Mouse (Mus musculus): ENCODE measurements around the gene Zscan12. TPM values are rescaled to one million over a fixed set of nuclear protein-coding genes. Genes with fewer than 3 reads are reported as not detected.
"Not testable (repeated sequence)": the region's sequence is repeated elsewhere in the genome, so short reads cannot be mapped to it uniquely, and the experiment has no call there.

The Zscan12 gene
- polyA plus RNA-seq, 1 experiment from 2014 or later: 13.9 TPM

DNA sequence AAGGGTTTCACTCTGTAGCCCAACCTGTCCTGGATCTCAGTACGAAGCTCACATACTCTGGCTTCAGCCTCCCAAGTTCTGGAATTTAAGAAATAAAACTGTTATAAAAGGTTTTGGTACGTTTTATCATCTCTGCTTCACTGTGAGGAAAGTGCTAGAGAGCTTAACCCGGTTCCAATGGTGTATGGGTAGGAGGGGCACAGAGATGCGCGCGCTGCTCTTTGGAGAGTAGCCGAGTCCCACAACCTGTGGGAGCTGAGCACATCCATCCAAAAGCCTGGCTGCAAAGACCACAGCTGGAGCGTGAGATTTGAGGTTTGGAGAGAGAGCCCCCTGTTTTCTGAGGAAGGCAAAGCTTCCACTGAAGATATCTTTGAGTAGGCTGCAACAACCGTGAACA lies 35.2 kb upstream of the Zscan12 start:
- Histone ChIP-seq H3K27ac (ENCODE audit: low read length) (no peak overlapping the region), H3K4me1 (ENCODE audit: insufficient read depth, low read length) (peaks cover 9% of the 10 kb centered on the region; the same call in 1 of the 2 replicates), H3K27me3 (ENCODE audit: insufficient read depth, low read length) (no peaks in the 10 kb centered on the region), H3K9me3 (ENCODE audit: low read length) (no peaks in the 10 kb centered on the region), H3K4me2 (replicated peaks; ENCODE audit: low read depth, low read length) (peak overlapping the region; percentile 69), H3K9ac (replicated peaks; ENCODE audit: low read length) (peak overlapping the region; percentile 42), H3K36me3 (ENCODE audit: insufficient read depth, low read length) (no peaks in the 10 kb centered on the region), H3K4me3 (ENCODE audit: low read length) (peak overlapping the region; percentile 53)
- ATAC-seq (ENCODE audit: low FRiP score, low TSS enrichment): peak; percentile 79; the same call in 1 of the 2 replicates
- 2% methylated on average over 9 of the region's 9 CpGs for WGBS

DNA sequence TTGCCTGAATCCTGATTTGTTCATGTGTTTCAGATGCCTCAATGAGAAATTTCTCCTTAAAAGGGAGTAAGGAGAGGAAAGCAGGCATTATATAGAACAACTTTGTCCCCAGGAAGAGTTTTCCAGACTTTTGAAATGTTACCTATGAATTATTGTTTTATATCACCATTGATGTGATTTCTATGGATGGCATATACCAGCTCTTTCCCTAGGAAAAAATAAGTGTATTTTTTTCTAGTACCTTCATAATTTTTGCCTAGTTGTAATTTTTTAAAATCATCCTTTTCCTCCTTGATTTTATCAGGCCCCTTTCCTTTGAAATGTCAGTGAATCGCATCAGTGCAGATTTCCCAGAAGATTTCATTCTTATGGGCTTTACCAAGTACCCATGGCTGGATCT lies 16.0 kb upstream of the Zscan12 start, which contains the start of gene Olfr1367:
Gene Olfr1367, plus strand, starts transcription at position 301 of the 400 bp plus-strand sequence.
- no peak for ATAC-seq (ENCODE audit: low FRiP score, low TSS enrichment)
- no peak within 1 kb of the TSS for H3K4me2 ChIP-seq (replicated peaks; ENCODE audit: low read depth, low read length)
- WGBS: 85% methylated on average over 1 of the region's 1 CpGs
- no peaks in the 10 kb centered on the region for H3K9me3 ChIP-seq (ENCODE audit: low read length)
- H3K36me3 ChIP-seq (ENCODE audit: insufficient read depth, low read length): no peaks in the 10 kb centered on the region
- no peak within 1 kb of the TSS for H3K9ac ChIP-seq (replicated peaks; ENCODE audit: low read length)
- H3K27me3 ChIP-seq (ENCODE audit: insufficient read depth, low read length): no peaks in the 10 kb centered on the region
- no peak within 1 kb of the TSS for H3K27ac ChIP-seq (ENCODE audit: low read length)
- H3K4me3 ChIP-seq (ENCODE audit: low read length): no peak within 1 kb of the TSS
- H3K4me1 ChIP-seq (ENCODE audit: insufficient read depth, low read length): no peaks in the 10 kb centered on the region

DNA sequence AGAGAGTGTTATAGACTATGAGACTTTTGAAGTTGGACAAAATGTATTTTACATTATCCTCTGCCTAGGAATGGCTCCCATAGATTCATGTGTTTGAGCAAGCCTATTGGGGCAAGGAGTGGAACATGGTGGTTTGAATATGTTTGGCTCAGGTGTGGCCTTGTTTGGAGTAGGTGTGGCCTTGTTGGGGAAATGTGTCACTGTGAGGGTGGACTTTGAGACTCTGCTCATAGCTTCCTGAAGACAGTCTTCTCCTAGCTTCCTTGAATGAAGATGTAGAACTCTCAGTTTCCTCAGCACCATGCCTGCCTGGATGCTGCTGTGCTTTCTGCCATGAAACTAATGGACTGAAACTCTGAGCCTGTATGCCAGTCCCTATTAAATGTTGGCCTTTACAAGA lies 12.0 kb upstream of the Zscan12 start:
- H3K9ac ChIP-seq (replicated peaks; ENCODE audit: low read length): no peak overlapping the region
- no peak overlapping the region for H3K4me2 ChIP-seq (replicated peaks; ENCODE audit: low read depth, low read length)
- H3K27me3 ChIP-seq (ENCODE audit: insufficient read depth, low read length): no peaks in the 10 kb centered on the region
- H3K27ac ChIP-seq (ENCODE audit: low read length): no peak overlapping the region
- no peaks in the 10 kb centered on the region for H3K9me3 ChIP-seq (ENCODE audit: low read length)
- no peaks in the 10 kb centered on the region for H3K4me1 ChIP-seq (ENCODE audit: insufficient read depth, low read length)
- no peaks in the 10 kb centered on the region for H3K36me3 ChIP-seq (ENCODE audit: insufficient read depth, low read length)
- ATAC-seq (ENCODE audit: low FRiP score, low TSS enrichment): no peak
- no peak overlapping the region for H3K4me3 ChIP-seq (ENCODE audit: low read length)

DNA sequence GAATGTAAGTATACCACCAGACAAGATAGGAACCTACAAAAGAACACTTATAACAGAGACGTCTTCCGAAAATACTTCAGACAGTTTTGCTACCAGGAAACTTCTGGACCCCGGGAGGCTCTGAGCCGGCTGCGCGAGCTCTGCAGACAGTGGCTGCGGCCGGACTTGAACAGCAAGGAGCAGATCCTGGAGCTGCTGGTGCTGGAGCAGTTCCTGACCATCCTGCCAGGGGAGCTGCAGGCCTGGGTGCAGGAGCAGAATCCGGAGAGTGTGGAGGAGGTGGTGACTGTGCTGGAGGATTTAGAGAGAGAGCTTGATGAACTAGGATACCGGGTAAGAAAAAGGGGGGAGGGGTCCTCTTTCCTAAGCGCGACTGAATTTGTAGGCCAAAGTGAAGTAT lies 1.1 kb downstream of the Zscan12 start:
- Histone ChIP-seq H3K9ac (replicated peaks; ENCODE audit: low read length) (peak overlapping the region; percentile 41), H3K4me1 (ENCODE audit: insufficient read depth, low read length) (peaks cover 19% of the 10 kb centered on the region), H3K27me3 (ENCODE audit: insufficient read depth, low read length) (no peaks in the 10 kb centered on the region), H3K4me2 (replicated peaks; ENCODE audit: low read depth, low read length) (peak overlapping the region; percentile 71), H3K36me3 (ENCODE audit: insufficient read depth, low read length) (peaks cover 11% of the 10 kb centered on the region), H3K4me3 (ENCODE audit: low read length) (peak overlapping the region; percentile 89), H3K27ac (ENCODE audit: low read length) (no peak overlapping the region), H3K9me3 (ENCODE audit: low read length) (no peaks in the 10 kb centered on the region)
- ATAC-seq (ENCODE audit: low FRiP score, low TSS enrichment): no peak
- WGBS: 69% methylated on average over 12 of the region's 12 CpGs

DNA sequence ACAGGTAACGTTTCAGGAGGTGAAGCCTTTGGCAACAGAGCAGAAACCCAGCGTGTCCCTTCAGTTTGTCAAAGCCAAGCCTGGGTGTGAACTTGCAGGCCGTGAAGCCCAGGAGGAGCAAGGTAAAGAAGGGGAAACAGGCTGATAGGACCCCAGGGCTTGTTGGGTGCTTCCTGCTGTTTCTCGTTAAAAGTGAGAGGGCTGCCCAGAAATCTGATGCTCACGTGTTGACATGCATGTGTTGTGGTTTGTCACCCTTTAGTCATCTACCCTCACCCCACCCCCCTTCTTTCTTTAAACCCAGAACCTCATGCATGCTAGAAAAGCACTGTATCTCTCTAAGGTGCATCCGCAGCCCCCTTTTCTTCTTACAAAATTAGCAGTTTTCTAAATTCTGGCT lies 4.0 kb downstream of the Zscan12 start:
- peaks cover 34% of the 10 kb centered on the region for H3K36me3 ChIP-seq (ENCODE audit: insufficient read depth, low read length)
- H3K9me3 ChIP-seq (ENCODE audit: low read length): no peaks in the 10 kb centered on the region
- H3K27ac ChIP-seq (ENCODE audit: low read length): no peak overlapping the region
- no peak for ATAC-seq (ENCODE audit: low FRiP score, low TSS enrichment)
- peaks cover 19% of the 10 kb centered on the region for H3K4me1 ChIP-seq (ENCODE audit: insufficient read depth, low read length)
- 86% methylated on average over 6 of the region's 6 CpGs for WGBS
- H3K27me3 ChIP-seq (ENCODE audit: insufficient read depth, low read length): no peaks in the 10 kb centered on the region
- no peak overlapping the region for H3K4me3 ChIP-seq (ENCODE audit: low read length)
- H3K9ac ChIP-seq (replicated peaks; ENCODE audit: low read length): no peak overlapping the region
- no peak overlapping the region for H3K4me2 ChIP-seq (replicated peaks; ENCODE audit: low read depth, low read length)

DNA sequence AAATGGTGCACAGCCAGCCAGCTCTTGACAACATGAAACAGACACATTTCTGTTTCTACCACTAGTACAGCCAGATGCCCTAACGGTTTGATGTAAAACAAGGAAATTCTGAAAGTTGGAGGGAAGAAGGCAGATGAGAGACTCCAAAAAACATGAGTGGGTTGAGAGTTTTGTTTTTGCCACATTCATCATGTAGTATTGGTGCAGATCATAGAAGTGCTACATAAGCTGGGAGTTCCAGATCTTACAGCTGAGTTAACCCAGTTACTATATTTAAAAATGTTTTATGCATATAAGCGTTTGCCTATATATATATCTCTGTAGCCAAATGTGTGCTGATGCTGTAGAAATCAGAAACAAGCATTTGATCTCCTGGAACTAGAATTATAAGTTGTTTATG lies 10.1 kb downstream of the Zscan12 start:
- H3K27ac ChIP-seq (ENCODE audit: low read length): no peak overlapping the region
- no peaks in the 10 kb centered on the region for H3K4me1 ChIP-seq (ENCODE audit: insufficient read depth, low read length)
- H3K4me2 ChIP-seq (replicated peaks; ENCODE audit: low read depth, low read length): no peak overlapping the region
- 89% methylated on average over 2 of the region's 2 CpGs for WGBS
- peaks cover 28% of the 10 kb centered on the region for H3K36me3 ChIP-seq (ENCODE audit: insufficient read depth, low read length)
- H3K4me3 ChIP-seq (ENCODE audit: low read length): no peak overlapping the region
- H3K27me3 ChIP-seq (ENCODE audit: insufficient read depth, low read length): no peaks in the 10 kb centered on the region
- H3K9me3 ChIP-seq (ENCODE audit: low read length): no peaks in the 10 kb centered on the region
- no peak overlapping the region for H3K9ac ChIP-seq (replicated peaks; ENCODE audit: low read length)
- ATAC-seq (ENCODE audit: low FRiP score, low TSS enrichment): no peak

DNA sequence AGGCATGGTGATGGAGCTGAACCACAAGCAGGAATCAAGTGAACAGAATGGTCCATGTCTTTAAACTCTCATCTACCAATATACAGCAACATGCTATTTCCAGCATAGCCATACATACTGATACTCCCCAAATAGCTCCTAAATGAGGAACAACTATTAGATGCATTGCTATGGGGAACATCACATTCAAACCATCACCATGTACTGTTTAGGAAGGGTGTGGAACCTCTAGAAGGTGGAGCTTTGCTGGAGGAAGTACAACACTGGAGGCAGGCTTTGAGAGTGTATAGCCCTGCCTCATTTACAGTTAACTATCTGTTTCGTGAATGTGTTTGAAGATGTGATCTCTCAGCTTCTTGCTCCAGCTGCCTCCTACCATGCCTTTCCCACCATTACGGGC lies 15.2 kb downstream of the Zscan12 start:
- 88% methylated on average over 2 of the region's 2 CpGs for WGBS
- Histone ChIP-seq H3K4me1 (ENCODE audit: insufficient read depth, low read length) (no peaks in the 10 kb centered on the region), H3K36me3 (ENCODE audit: insufficient read depth, low read length) (no peaks in the 10 kb centered on the region), H3K9me3 (ENCODE audit: low read length) (no peaks in the 10 kb centered on the region), H3K9ac (replicated peaks; ENCODE audit: low read length) (no peak overlapping the region), H3K27me3 (ENCODE audit: insufficient read depth, low read length) (no peaks in the 10 kb centered on the region), H3K4me2 (replicated peaks; ENCODE audit: low read depth, low read length) (no peak overlapping the region), H3K27ac (ENCODE audit: low read length) (no peak overlapping the region), H3K4me3 (ENCODE audit: low read length) (no peak overlapping the region)
- ATAC-seq (ENCODE audit: low FRiP score, low TSS enrichment): no peak

DNA sequence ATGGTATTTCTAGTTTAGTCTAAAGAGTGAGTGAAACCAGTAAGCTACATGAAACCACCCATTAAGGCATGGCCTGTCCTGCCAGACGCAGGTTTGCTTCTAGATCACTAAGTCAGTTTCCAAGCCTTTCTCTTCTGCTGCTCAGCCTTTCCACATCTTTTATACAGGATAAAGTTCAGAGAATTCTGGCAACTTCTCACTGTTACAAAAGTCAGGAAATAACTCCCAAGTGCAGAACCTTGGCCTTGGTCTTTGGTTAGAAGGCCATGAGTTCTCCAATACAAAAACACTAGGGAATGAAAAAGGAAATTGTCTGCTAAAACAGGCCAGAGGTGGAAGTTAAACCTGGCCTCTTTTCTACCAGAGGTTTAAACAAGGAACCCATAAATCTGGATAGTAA lies 32.6 kb downstream of the Zscan12 start:
- 77% methylated on average over 1 of the region's 1 CpGs for WGBS
- ATAC-seq (ENCODE audit: low FRiP score, low TSS enrichment): no peak

DNA sequence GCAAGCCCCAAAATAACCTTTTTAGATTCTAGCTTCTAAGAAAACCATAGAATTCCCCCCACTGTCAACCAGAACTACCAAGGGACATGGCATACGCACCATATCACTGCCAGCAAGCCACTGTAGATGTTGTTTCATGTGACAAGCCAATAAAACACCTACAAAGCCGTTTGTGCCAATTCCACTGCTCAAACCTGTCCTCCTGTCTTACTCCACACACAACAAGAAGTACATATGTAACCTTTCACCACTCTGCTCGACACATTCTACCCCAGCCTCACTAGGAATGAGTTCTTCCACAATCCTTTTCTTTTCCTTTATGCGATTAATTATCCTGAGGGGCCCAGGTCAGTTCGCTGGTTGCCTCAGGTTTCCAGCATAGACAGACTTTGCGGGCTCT lies 33.0 kb downstream of the Zscan12 start:
- WGBS: 72% methylated on average over 6 of the region's 6 CpGs

More for the DNA sequence above, 32.6 kb downstream of the Zscan12 start:
- Histone ChIP-seq H3K9ac (replicated peaks; ENCODE audit: low read length) (no peak overlapping the region), H3K4me3 (ENCODE audit: low read length) (no peak overlapping the region), H3K4me1 (ENCODE audit: insufficient read depth, low read length) (0 out of 2 replicates have a peak, but pooled peaks cover 4% of the 10 kb centered on the region), H3K27ac (ENCODE audit: low read length) (no peak overlapping the region), H3K27me3 (ENCODE audit: insufficient read depth, low read length) (no peaks in the 10 kb centered on the region), H3K36me3 (ENCODE audit: insufficient read depth, low read length) (peaks cover 76% of the 10 kb centered on the region), H3K4me2 (replicated peaks; ENCODE audit: low read depth, low read length) (no peak overlapping the region), H3K9me3 (ENCODE audit: low read length) (peaks cover 3% of the 10 kb centered on the region; the same call in 1 of the 2 replicates)

DNA sequence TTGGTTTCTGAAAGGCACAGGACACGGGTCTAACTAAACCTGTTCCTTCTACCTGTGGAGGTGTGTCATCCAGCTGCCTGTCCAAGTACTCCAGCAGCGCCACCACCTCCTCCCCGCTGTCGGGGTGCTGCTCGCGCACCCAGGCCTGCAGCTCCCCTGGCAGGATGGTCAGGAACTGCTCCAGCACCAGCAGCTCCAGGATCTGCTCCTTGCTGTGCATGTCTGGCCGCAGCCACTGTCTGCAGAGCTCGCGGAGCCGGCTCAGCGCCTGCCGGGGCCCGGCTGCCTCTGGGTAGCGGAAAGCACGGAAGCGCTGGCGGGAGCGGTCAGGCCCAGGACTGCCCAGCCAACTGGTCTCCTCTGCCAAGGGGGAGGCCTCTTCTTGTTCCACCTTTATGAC lies 33.4 kb downstream of the Zscan12 start:
- H3K27ac ChIP-seq (ENCODE audit: low read length); H3K27me3 ChIP-seq (ENCODE audit: insufficient read depth, low read length); H3K9me3 ChIP-seq (ENCODE audit: low read length); H3K4me1 ChIP-seq (ENCODE audit: insufficient read depth, low read length); H3K4me2 ChIP-seq (replicated peaks; ENCODE audit: low read depth, low read length); H3K4me3 ChIP-seq (ENCODE audit: low read length); H3K9ac ChIP-seq (replicated peaks; ENCODE audit: low read length): not testable (repeated sequence)
- peak; percentile 63; the same call in 1 of the 2 replicates for ATAC-seq (ENCODE audit: low FRiP score, low TSS enrichment)
- H3K36me3 ChIP-seq (ENCODE audit: insufficient read depth, low read length): peaks cover 68% of the 10 kb centered on the region
- WGBS: 94% methylated on average over 13 of the region's 18 CpGs

More for the DNA sequence above, 33.0 kb downstream of the Zscan12 start:
- H3K9ac ChIP-seq (replicated peaks; ENCODE audit: low read length): no peak overlapping the region
- H3K4me3 ChIP-seq (ENCODE audit: low read length): no peak overlapping the region
- no peak overlapping the region for H3K27ac ChIP-seq (ENCODE audit: low read length)
- H3K4me2 ChIP-seq (replicated peaks; ENCODE audit: low read depth, low read length): no peak overlapping the region
- H3K4me1 ChIP-seq (ENCODE audit: insufficient read depth, low read length): 0 out of 2 replicates have a peak, but pooled peaks cover 4% of the 10 kb centered on the region
- peaks cover 72% of the 10 kb centered on the region for H3K36me3 ChIP-seq (ENCODE audit: insufficient read depth, low read length)
- no peaks in the 10 kb centered on the region for H3K27me3 ChIP-seq (ENCODE audit: insufficient read depth, low read length)
- H3K9me3 ChIP-seq (ENCODE audit: low read length): peaks cover 3% of the 10 kb centered on the region; the same call in 1 of the 2 replicates
- no peak for ATAC-seq (ENCODE audit: low FRiP score, low TSS enrichment)
